Comparison of ENCODE assay signal across 8 mouse cellular contexts in the genomic region with DNA sequence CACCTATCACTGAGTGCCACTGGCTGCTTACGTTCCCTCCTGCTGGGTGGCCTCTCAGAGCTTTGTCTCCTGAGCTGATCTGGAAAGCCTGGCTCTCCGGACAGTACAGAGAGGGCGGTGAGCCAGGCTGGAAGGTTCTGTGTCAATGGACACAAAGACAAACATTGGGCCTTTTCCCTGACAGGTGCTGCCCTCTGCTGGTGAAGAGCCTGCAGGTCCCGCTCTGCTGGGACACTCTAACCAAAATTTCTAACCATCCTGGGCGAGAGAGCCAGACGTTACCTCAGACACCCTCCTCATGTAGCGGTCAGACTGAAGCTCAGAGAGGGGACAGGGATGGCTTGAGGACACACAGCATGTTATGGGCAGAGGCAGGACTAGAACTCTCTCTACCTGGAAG.
A peak's percentile ranks its signal among the peaks of the same experiment; 100 is the strongest.
DNase-seq lines count a peak whose midpoint lies in the region; ATAC-seq lines count a peak whose summit lies in the region.

No protein-coding gene starts in this region.

- 0 out of 2 replicates have a peak, but pooled peaks have one; percentile 23 for ATAC-seq in embryonic facial prominence, embryonic 13.5 days (ENCODE audit: insufficient number of reproducible peaks, insufficient read depth, low FRiP score, low TSS enrichment, low read depth)
- 0 out of 2 replicates have a peak, but pooled peaks have one; percentile 30 for ATAC-seq in midbrain, embryonic 12.5 days (ENCODE audit: low FRiP score, low read depth)

- H3K36me3 ChIP-seq in heart, embryonic 10.5 days: peaks cover 67% of the 10 kb centered on the region
- peaks cover 68% of the 10 kb centered on the region for H3K36me3 ChIP-seq in embryonic facial prominence, embryonic 13.5 days
- H3K36me3 ChIP-seq in hindbrain, embryonic 10.5 days: peaks cover 93% of the 10 kb centered on the region
- peaks cover 86% of the 10 kb centered on the region for H3K36me3 ChIP-seq in midbrain, embryonic 12.5 days

- H3K4me1 ChIP-seq in heart, embryonic 10.5 days: peaks cover 2% of the 10 kb centered on the region
- H3K4me1 ChIP-seq in embryonic facial prominence, embryonic 13.5 days: peaks cover 6% of the 10 kb centered on the region; the same call in 1 of the 2 replicates
- 0 out of 2 replicates have a peak, but pooled peaks cover 5% of the 10 kb centered on the region for H3K4me1 ChIP-seq in hindbrain, embryonic 10.5 days (replicated peaks)
- H3K4me1 ChIP-seq in midbrain, embryonic 12.5 days: no peaks in the 10 kb centered on the region

- H3K9me3 ChIP-seq in heart, embryonic 10.5 days: no peaks in the 10 kb centered on the region
- H3K9me3 ChIP-seq in embryonic facial prominence, embryonic 13.5 days: no peaks in the 10 kb centered on the region
- H3K9me3 ChIP-seq in hindbrain, embryonic 10.5 days: no peaks in the 10 kb centered on the region
- H3K9me3 ChIP-seq in midbrain, embryonic 12.5 days: no peaks in the 10 kb centered on the region

- intact Hi-C loops in left cerebral cortex, postnatal 14 days (cut with DNase I): loop anchor here (5.0 kb wide), 1 partner anchor 670 kb away; no protein-coding TSS in a partner anchor

- no peak overlapping the region for H3K9ac ChIP-seq in embryonic facial prominence, embryonic 13.5 days
- no peak overlapping the region for H3K9ac ChIP-seq in midbrain, embryonic 12.5 days (replicated peaks)

- no peaks in the 10 kb centered on the region for H3K27me3 ChIP-seq in heart, embryonic 10.5 days (ENCODE audit: insufficient read depth, poor library complexity, severe bottlenecking)
- H3K27me3 ChIP-seq in embryonic facial prominence, embryonic 13.5 days: no peaks in the 10 kb centered on the region
- no peaks in the 10 kb centered on the region for H3K27me3 ChIP-seq in hindbrain, embryonic 10.5 days (ENCODE audit: insufficient read depth, poor library complexity, severe bottlenecking)
- H3K27me3 ChIP-seq in midbrain, embryonic 12.5 days: no peaks in the 10 kb centered on the region

- H3K4me2 ChIP-seq in embryonic facial prominence, embryonic 13.5 days: no peak overlapping the region
- H3K4me2 ChIP-seq in midbrain, embryonic 12.5 days (replicated peaks): no peak overlapping the region

- no peak overlapping the region for H3K27ac ChIP-seq in heart, embryonic 10.5 days
- no peak overlapping the region for H3K27ac ChIP-seq in embryonic facial prominence, embryonic 13.5 days
- no peak overlapping the region for H3K27ac ChIP-seq in hindbrain, embryonic 10.5 days
- no peak overlapping the region for H3K27ac ChIP-seq in midbrain, embryonic 12.5 days (replicated peaks)

- WGBS in heart, embryonic 10.5 days: 31% methylated on average over 7 of the region's 7 CpGs
- 30% methylated on average over 7 of the region's 7 CpGs for WGBS in embryonic facial prominence, embryonic 13.5 days
- 35% methylated on average over 7 of the region's 7 CpGs for WGBS in hindbrain, embryonic 10.5 days
- 31% methylated on average over 7 of the region's 7 CpGs for WGBS in midbrain, embryonic 12.5 days

- no peak overlapping the region for H3K4me3 ChIP-seq in heart, embryonic 10.5 days
- no peak overlapping the region for H3K4me3 ChIP-seq in embryonic facial prominence, embryonic 13.5 days
- H3K4me3 ChIP-seq in hindbrain, embryonic 10.5 days: no peak overlapping the region
- no peak overlapping the region for H3K4me3 ChIP-seq in midbrain, embryonic 12.5 days

- DNase-seq in heart, adult 18-20 months: peak; percentile 60 to 85
- DNase-seq in heart, embryonic 10.5 days (ENCODE audit: low spot score): no peak
- DNase-seq in adrenal gland, postnatal 36 days: peak; percentile 67 to 81
- DNase-seq in hindbrain, embryonic 10.5 days (ENCODE audit: low spot score): peak; percentile 66
- DNase-seq in left cerebral cortex, postnatal 14 days (ENCODE audit: low spot score in 2 of 2): peak; percentile 41 to 72
- peak; percentile 10 to 16 for DNase-seq in spleen, postnatal 36 days (ENCODE audit: low spot score in 2 of 2)
